In the genomic region with DNA sequence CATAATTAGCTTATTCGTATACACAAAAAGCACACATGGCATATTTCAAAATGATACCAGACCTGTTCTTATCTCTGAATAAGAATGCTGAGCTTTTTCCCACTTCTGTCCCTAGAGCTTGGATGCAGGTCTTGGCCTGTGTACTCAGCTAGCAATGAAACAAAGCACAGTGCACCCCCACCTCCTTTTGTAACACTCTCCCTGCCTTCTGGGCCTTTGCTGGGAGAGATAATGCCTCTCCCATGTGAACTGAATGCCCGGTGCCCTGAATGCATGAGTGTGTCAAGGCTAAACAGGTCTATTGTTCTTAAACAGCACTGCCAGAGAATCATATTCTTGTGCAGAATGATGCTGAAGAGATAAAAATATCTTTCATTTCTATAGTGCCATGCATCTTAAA, we compare ENCODE assay signal across 15 mouse cellular contexts. TPM values are rescaled to one million over a fixed set of nuclear protein-coding genes. Genes with fewer than 3 reads are reported as not detected.
"Had no signal": no experiment of that assay in that cellular context is flagged by ENCODE, and none has a peak within 500 bp of the region (broad histone marks: within the 10 kb centered on the region; RNA-seq: fewer than 3 reads in every experiment).

No protein-coding gene starts in this region.

- H3K9ac ChIP-seq: kidney, embryonic 15.5 days; liver, embryonic 15.5 days had no signal

- H3K27ac ChIP-seq: kidney, embryonic 15.5 days; limb, embryonic 10.5 days; liver, embryonic 15.5 days had no signal

- H3K4me3 ChIP-seq: kidney, embryonic 15.5 days; limb, embryonic 10.5 days; liver, embryonic 15.5 days had no signal

- H3K4me1 ChIP-seq: liver, embryonic 15.5 days had no signal

- DNase-seq: kidney, adult 2 months; kidney, postnatal 14 days; lung, adult 2 months; lung, postnatal 36 days; right cerebral cortex, postnatal 4 days; spleen, adult 18-20 months; thymus, adult 2 months; thymus, postnatal 36 days had no signal

- H3K4me2 ChIP-seq: kidney, embryonic 15.5 days; liver, embryonic 11.5 days; liver, embryonic 15.5 days had no signal

- H3K36me3 ChIP-seq: kidney, embryonic 15.5 days; limb, embryonic 10.5 days; liver, embryonic 15.5 days had no signal

- H3K9me3 ChIP-seq: kidney, embryonic 15.5 days; limb, embryonic 10.5 days; liver, embryonic 15.5 days had no signal

- ATAC-seq: intestine, embryonic 16.5 days; lung, postnatal 0 days had no signal

RNA-seq across cellular contexts. Expression of a gene that starts 2.5 kb away (rescaled TPM):
- total RNA-seq: megakaryocyte progenitor cell, adult 5-6 weeks had no signal
